In genomic region chr10:80897861-80898510, GRCm38 (mm10) we compare ENCODE assay signal across 9 mouse cellular contexts. TPM values are rescaled to one million over a fixed set of nuclear protein-coding genes. Genes with fewer than 3 reads are reported as not detected.
A peak's percentile ranks its signal among the peaks of the same experiment; 100 is the strongest.
DNase-seq lines count a peak whose midpoint lies in the region; ATAC-seq and TF ChIP-seq lines count a peak whose summit lies in the region.
"Had no signal": no experiment of that assay in that cellular context is flagged by ENCODE, and none has a peak within 500 bp of the region (broad histone marks: within the 10 kb centered on the region; RNA-seq: fewer than 3 reads in every experiment).

No protein-coding gene starts in this region.

- peaks cover 62% of the 10 kb centered on the region for H3K4me1 ChIP-seq in E14TG2a.4 (replicated peaks; ENCODE audit: low read depth, low read length)
- peaks cover 10% of the 10 kb centered on the region for H3K4me1 ChIP-seq in embryonic facial prominence, embryonic 14.5 days (ENCODE audit: control insufficient read depth, insufficient read depth, low read length)

- 26% methylated on average over 33 of the region's 41 CpGs for WGBS in embryonic facial prominence, embryonic 14.5 days

- peak overlapping the region; percentile 98 for H3K4me3 ChIP-seq in E14TG2a.4 (replicated peaks; ENCODE audit: low read length)
- 0 out of 2 replicates have a peak overlapping the region, but pooled peaks have one; percentile 11 for H3K4me3 ChIP-seq in embryonic facial prominence, embryonic 14.5 days (ENCODE audit: low read depth, low read length)

- TF ChIP-seq CTCF in E14TG2a.4 (conservative IDR thresholded peaks at IDR 0.05; ENCODE audit: low read length) = no peak

- H3K27me3 ChIP-seq in E14TG2a.4 (ENCODE audit: insufficient read depth, low read length) = no peaks in the 10 kb centered on the region; the same call in 1 of the 2 replicates
- H3K27me3 ChIP-seq in embryonic facial prominence, embryonic 14.5 days (replicated peaks; ENCODE audit: control insufficient read depth, insufficient read depth, low read length) = no peaks in the 10 kb centered on the region
- H3K27me3 ChIP-seq: Patski had no signal

- peak overlapping the region; percentile 26 for H3K4me2 ChIP-seq in embryonic facial prominence, embryonic 14.5 days (ENCODE audit: low read depth, low read length)

- intact Hi-C loops in heart, postnatal 10 days (cut with DNase I) = no loop called here
- intact Hi-C loops in left cerebral cortex, postnatal 25 days (cut with DNase I) = no loop called here
- intact Hi-C loops in gastrocnemius, postnatal 14 days (cut with DNase I; ENCODE audit: low total_unique reads) = no loop called here

- ATAC-seq in embryonic facial prominence, embryonic 14.5 days (ENCODE audit: low read depth) = no peak
- ATAC-seq: Patski had no signal

- H3K27ac ChIP-seq in embryonic facial prominence, embryonic 14.5 days (replicated peaks; ENCODE audit: low read depth, low read length) = no peak overlapping the region

- peak overlapping the region; percentile 51; the same call in 1 of the 2 replicates for H3K9ac ChIP-seq in embryonic facial prominence, embryonic 14.5 days (ENCODE audit: low read depth, low read length)

- peaks cover 41% of the 10 kb centered on the region for H3K36me3 ChIP-seq in E14TG2a.4 (ENCODE audit: insufficient read depth, low read length)
- H3K36me3 ChIP-seq in embryonic facial prominence, embryonic 14.5 days (ENCODE audit: control insufficient read depth, insufficient read depth, low read length) = peaks cover 21% of the 10 kb centered on the region; the same call in 1 of the 2 replicates

- peak; percentile 94 for DNase-seq in heart, adult 11 months
- DNase-seq in heart, postnatal 10 days = no peak
- DNase-seq in embryonic facial prominence, embryonic 14.5 days (ENCODE audit: low spot score) = peak; percentile 19
- DNase-seq in left cerebral cortex, postnatal 25 days (ENCODE audit: low spot score in 2 of 2) = peak; percentile 73 to 81
- peak; percentile 28 for DNase-seq in yolk sac, embryonic 10.5 days (ENCODE audit: low spot score)
- no peak for DNase-seq in c-Kit-positive CD71-positive TER-119-positive erythroid progenitor cells, embryonic 14.5 days (ENCODE audit: low spot score)
- DNase-seq in gastrocnemius, postnatal 14 days = no peak

- no peaks in the 10 kb centered on the region for H3K9me3 ChIP-seq in E14TG2a.4 (ENCODE audit: low read length)
- no peaks in the 10 kb centered on the region for H3K9me3 ChIP-seq in embryonic facial prominence, embryonic 14.5 days (ENCODE audit: control insufficient read depth, low read length)

RNA-seq across cellular contexts. Expression of gene Timm13, which starts 2.8 kb away (rescaled TPM):
- total RNA-seq in heart, postnatal 10 days (2021) = 100 to 1,000 TPM; 163 to 175 TPM
- 325 and 348 TPM in 2 replicates for polyA plus RNA-seq in embryonic facial prominence, embryonic 14.5 days (2014; fragmentation: Nextera tagmentation; extraction: Ambion mirVana)
- 100 to 1,000 TPM; 139 TPM for total RNA-seq in left cerebral cortex, postnatal 25 days (2021)
- 100 to 1,000 TPM; 114 to 125 TPM for total RNA-seq in gastrocnemius, postnatal 14 days (2021)

RNA-seq across cellular contexts. Expression of gene Lmnb2, which starts 20.1 kb away (rescaled TPM):
- total RNA-seq in heart, postnatal 10 days (2021) = 10 to 100 TPM; 10.2 to 11.9 TPM
- polyA plus RNA-seq in embryonic facial prominence, embryonic 14.5 days (2014; fragmentation: Nextera tagmentation; extraction: Ambion mirVana) = 21.6 and 22.9 TPM in 2 replicates
- 10 to 100 TPM; 15.1 to 18.9 TPM for total RNA-seq in left cerebral cortex, postnatal 25 days (2021)
- 10 to 100 TPM in 1 of 2 experiments, 1 to 10 TPM in 1; 9.4 to 14.3 TPM for total RNA-seq in gastrocnemius, postnatal 14 days (2021)

RNA-seq across cellular contexts. Expression of gene Tmprss9, which starts 26.3 kb away (rescaled TPM):
- not detected for total RNA-seq in heart, postnatal 10 days (2021)
- 0.06 and 0.08 TPM in 2 replicates for polyA plus RNA-seq in embryonic facial prominence, embryonic 14.5 days (2014; fragmentation: Nextera tagmentation; extraction: Ambion mirVana)
- under 1 TPM in 1 of 2 experiments, not detected in 1; 0.32 TPM for total RNA-seq in left cerebral cortex, postnatal 25 days (2021)
- under 1 TPM in 1 of 2 experiments, not detected in 1; 0.06 TPM for total RNA-seq in gastrocnemius, postnatal 14 days (2021)

RNA-seq across cellular contexts. Expression of gene Gadd45b, which starts 31.9 kb away (rescaled TPM):
- 10 to 100 TPM; 11.5 to 18.3 TPM for total RNA-seq in heart, postnatal 10 days (2021)
- 35.5 and 39.9 TPM in 2 replicates for polyA plus RNA-seq in embryonic facial prominence, embryonic 14.5 days (2014; fragmentation: Nextera tagmentation; extraction: Ambion mirVana)
- 10 to 100 TPM; 16.4 to 19.0 TPM for total RNA-seq in left cerebral cortex, postnatal 25 days (2021)
- 10 to 100 TPM; 21.5 to 28.7 TPM for total RNA-seq in gastrocnemius, postnatal 14 days (2021)

RNA-seq across cellular contexts. Expression of gene Sppl2b, which starts 42.9 kb away (rescaled TPM):
- 10 to 100 TPM; 26.0 to 27.7 TPM for total RNA-seq in heart, postnatal 10 days (2021)
- polyA plus RNA-seq in embryonic facial prominence, embryonic 14.5 days (2014; fragmentation: Nextera tagmentation; extraction: Ambion mirVana) = 37.6 and 40.8 TPM in 2 replicates
- total RNA-seq in left cerebral cortex, postnatal 25 days (2021) = 10 to 100 TPM; 58.6 to 66.2 TPM
- total RNA-seq in gastrocnemius, postnatal 14 days (2021) = 10 to 100 TPM; 24.0 to 28.1 TPM

Comparison
In these comparisons a context has a peak if more than half of its experiments do, and no peak if none do; other contexts are left out.
1. DNase-seq: peak in heart, adult 11 months (single experiment), embryonic facial prominence, embryonic 14.5 days (single experiment), left cerebral cortex, postnatal 25 days (2 of 2) and yolk sac, embryonic 10.5 days (single experiment); none in heart, postnatal 10 days (0 of 2), c-Kit-positive CD71-positive TER-119-positive erythroid progenitor cells, embryonic 14.5 days (single experiment) and gastrocnemius, postnatal 14 days (single experiment).